Mouse (Mus musculus): ENCODE results near the gene Aven. TPM values are rescaled to one million over a fixed set of nuclear protein-coding genes. Genes with fewer than 3 reads are reported as not detected.

Gene Aven
- total and polyA plus RNA-seq, 3 experiments, result 5.8 to 18.4 (median 16.9) TPM

DNA sequence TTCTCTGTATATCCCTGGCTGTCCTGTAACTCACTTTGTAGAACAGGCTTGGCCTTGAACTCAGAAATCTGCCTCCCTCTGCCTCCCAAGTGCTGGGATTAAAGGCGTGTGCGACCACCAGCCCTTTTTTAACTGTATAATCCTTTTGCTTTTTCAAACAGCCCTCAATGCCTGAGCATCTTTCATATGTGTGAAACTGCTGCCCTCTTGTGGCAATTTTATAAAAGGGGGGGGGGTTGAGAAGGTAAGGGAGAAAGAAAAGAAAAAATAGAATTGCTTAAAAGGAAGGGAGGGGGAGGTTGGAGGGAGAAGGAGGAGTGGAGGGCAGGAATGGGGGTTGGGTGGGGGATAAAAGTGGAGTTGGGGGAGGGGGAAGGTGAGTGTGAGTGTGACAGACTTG is 11.2 kb upstream of the Aven start:
- Histone ChIP-seq H3K4me1 (ENCODE audit: control insufficient read depth, insufficient read depth, low read length) (no peaks in the 10 kb centered on the region), H3K79me2 (replicated peaks; ENCODE audit: control insufficient read depth, insufficient read depth, low read length) (no peaks in the 10 kb centered on the region), H3K27me3 (ENCODE audit: control insufficient read depth, insufficient read depth, low read length) (no peaks in the 10 kb centered on the region; the same call in 1 of the 2 replicates), H3K9ac (ENCODE audit: low read depth, low read length) (no peak overlapping the region), H3K4me3 (no peak overlapping the region), H3K27ac (no peak overlapping the region), H3K36me3 (ENCODE audit: control insufficient read depth, insufficient read depth, low read length) (no peaks in the 10 kb centered on the region)
- WGBS, result 0% methylated on average over 2 of the region's 2 CpGs
- intact Hi-C loops (cut with DNase I), result loop anchor here (1.0 to 10.0 kb wide), 3 partner anchors 102 to 284 kb away; partner anchors contain the start of genes Gm21985, Katnbl1, Nop10 and Slc12a6
- DNase-seq, result no peak
- no peak for TF ChIP-seq POLR2A (IDR thresholded peaks at IDR 0.05; ENCODE audit: insufficient read depth, low read depth, low read length)
- TF ChIP-seq CTCF (IDR thresholded peaks at IDR 0.05), result peak; percentile 51

DNA sequence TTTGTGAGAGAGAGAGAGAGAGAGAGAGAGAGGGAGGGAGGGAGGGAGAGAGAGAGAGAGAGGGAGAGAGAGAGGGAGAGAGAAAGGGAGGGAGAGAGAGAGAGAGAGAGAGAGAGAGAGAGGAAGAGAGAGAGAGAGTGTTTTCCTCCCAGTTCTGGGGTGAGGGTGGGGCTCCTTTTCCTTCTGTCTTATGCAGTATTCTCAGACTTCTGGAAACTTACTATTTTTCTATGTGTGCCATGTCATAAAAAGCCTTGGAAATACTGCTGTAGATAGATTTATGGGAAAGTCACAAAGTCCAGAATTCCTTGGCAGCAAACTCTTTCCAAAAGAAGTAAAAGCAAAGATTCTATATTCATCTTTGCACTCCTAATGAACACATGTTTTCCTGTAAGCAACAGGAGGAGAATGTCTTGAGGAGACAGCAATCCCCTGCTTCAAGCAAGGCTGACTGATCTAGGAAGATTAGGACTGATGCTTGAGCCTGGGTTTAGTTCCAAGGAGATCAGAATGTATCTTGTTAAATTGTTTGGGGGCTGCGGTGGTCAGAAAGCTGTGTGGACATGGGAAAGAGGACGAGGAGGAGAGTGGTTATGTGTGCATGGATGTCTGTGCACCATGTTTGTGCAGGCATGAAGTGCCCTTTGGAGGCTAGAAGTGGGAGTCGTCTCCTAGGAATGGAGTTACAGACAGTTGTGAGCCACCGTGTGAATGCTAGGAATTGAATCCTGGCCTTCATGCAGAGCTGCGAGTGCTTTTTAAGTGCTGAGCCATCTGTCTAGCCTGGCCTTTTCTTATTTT is 10.0 kb upstream of the Aven start:
- intact Hi-C loops (cut with DNase I), result loop anchor here (5.0 to 10.0 kb wide), 2 partner anchors 218 to 285 kb away; partner anchors contain the start of genes Gm21985, Nop10 and Slc12a6
- WGBS, result 68% methylated on average over 5 of the region's 5 CpGs
- TF ChIP-seq EP300 (IDR thresholded peaks at IDR 0.05; ENCODE audit: insufficient read depth, low read depth, low read length), result no peak
- no peak for TF ChIP-seq POLR2A (IDR thresholded peaks at IDR 0.05; ENCODE audit: insufficient read depth, low read depth, low read length)
- no peak for TF ChIP-seq CTCF (IDR thresholded peaks at IDR 0.05)

DNA sequence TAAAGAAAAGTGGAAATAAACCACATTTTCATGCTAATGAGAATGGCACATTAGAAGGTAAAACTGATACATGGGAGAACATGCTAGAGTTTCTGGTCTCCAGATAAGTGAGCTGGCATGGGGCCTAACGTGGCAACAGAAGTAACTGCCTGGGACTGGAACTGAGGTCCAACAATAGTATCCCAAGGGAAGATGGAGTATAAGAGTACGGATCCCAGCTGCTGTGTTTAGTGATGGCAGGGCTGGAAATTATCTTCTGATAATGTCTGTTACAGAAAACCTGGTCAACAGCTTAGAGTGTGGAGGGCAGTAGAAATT is 9.5 kb upstream of the Aven start:
- no peaks in the 10 kb centered on the region for H3K36me3 ChIP-seq (ENCODE audit: control insufficient read depth, insufficient read depth, low read length)
- H3K27me3 ChIP-seq (ENCODE audit: control insufficient read depth, insufficient read depth, low read length), result no peaks in the 10 kb centered on the region; the same call in 1 of the 2 replicates
- intact Hi-C loops (cut with DNase I), result loop anchor here (5.0 to 10.0 kb wide), 2 partner anchors 218 to 286 kb away; partner anchors contain the start of genes Gm21985, Nop10 and Slc12a6
- 38% methylated on average over 2 of the region's 2 CpGs for WGBS
- no peak overlapping the region for H3K9ac ChIP-seq (ENCODE audit: low read depth, low read length)
- no peak overlapping the region for H3K27ac ChIP-seq
- no peaks in the 10 kb centered on the region for H3K79me2 ChIP-seq (replicated peaks; ENCODE audit: control insufficient read depth, insufficient read depth, low read length)
- no peak for TF ChIP-seq POLR2A (IDR thresholded peaks at IDR 0.05; ENCODE audit: insufficient read depth, low read depth, low read length)
- TF ChIP-seq EP300 (IDR thresholded peaks at IDR 0.05; ENCODE audit: insufficient read depth, low read depth, low read length), result no peak
- TF ChIP-seq CTCF (IDR thresholded peaks at IDR 0.05), result no peak
- no peak overlapping the region for H3K4me3 ChIP-seq
- no peaks in the 10 kb centered on the region for H3K4me1 ChIP-seq (ENCODE audit: control insufficient read depth, insufficient read depth, low read length)
- DNase-seq, result no peak

More for the DNA sequence above, 10.0 kb upstream of the Aven start:
- Histone ChIP-seq H3K27me3 (ENCODE audit: control insufficient read depth, insufficient read depth, low read length) (no peaks in the 10 kb centered on the region; the same call in 1 of the 2 replicates), H3K27ac (no peak overlapping the region), H3K4me1 (ENCODE audit: control insufficient read depth, insufficient read depth, low read length) (no peaks in the 10 kb centered on the region), H3K79me2 (replicated peaks; ENCODE audit: control insufficient read depth, insufficient read depth, low read length) (no peaks in the 10 kb centered on the region), H3K36me3 (ENCODE audit: control insufficient read depth, insufficient read depth, low read length) (no peaks in the 10 kb centered on the region), H3K4me3 (no peak overlapping the region), H3K9ac (ENCODE audit: low read depth, low read length) (no peak overlapping the region)
- no peak for DNase-seq

DNA sequence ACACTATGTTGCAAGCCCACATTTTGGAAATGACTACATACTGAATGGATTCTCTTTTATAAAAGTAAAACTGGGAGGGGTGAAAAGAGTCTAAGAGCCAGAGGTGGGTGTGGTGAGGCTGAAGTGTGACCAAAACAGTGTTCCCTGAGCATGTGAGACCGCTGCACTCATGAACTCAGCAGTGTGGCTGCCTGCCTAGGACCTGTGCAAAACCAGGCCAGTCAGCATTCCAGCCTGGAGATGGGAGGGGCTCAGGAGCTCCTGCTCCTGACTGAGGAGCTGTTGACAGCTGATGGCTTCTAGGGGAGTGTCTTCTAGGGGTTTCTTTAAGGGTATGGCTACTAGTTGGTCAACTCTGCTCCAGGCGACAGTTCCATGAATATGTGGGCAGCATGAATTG is 7.9 kb upstream of the Aven start:
- TF ChIP-seq EP300 (IDR thresholded peaks at IDR 0.05; ENCODE audit: insufficient read depth, low read depth, low read length) (no peak), CTCF (IDR thresholded peaks at IDR 0.05) (no peak), POLR2A (IDR thresholded peaks at IDR 0.05; ENCODE audit: insufficient read depth, low read depth, low read length) (no peak)
- no peak overlapping the region for H3K9ac ChIP-seq (ENCODE audit: low read depth, low read length)
- WGBS, result 45% methylated on average over 2 of the region's 2 CpGs
- H3K79me2 ChIP-seq (replicated peaks; ENCODE audit: control insufficient read depth, insufficient read depth, low read length), result no peaks in the 10 kb centered on the region
- no peaks in the 10 kb centered on the region for H3K4me1 ChIP-seq (ENCODE audit: control insufficient read depth, insufficient read depth, low read length)
- DNase-seq, result peak; percentile 35 to 57
- intact Hi-C loops (cut with DNase I), result loop anchor here (5.0 to 10.0 kb wide), 2 partner anchors 220 to 288 kb away; partner anchors contain the start of genes Gm21985, Nop10 and Slc12a6
- H3K27ac ChIP-seq, result no peak overlapping the region
- H3K27me3 ChIP-seq (ENCODE audit: control insufficient read depth, insufficient read depth, low read length), result no peaks in the 10 kb centered on the region; the same call in 1 of the 2 replicates
- H3K36me3 ChIP-seq (ENCODE audit: control insufficient read depth, insufficient read depth, low read length), result no peaks in the 10 kb centered on the region
- H3K4me3 ChIP-seq, result no peak overlapping the region

DNA sequence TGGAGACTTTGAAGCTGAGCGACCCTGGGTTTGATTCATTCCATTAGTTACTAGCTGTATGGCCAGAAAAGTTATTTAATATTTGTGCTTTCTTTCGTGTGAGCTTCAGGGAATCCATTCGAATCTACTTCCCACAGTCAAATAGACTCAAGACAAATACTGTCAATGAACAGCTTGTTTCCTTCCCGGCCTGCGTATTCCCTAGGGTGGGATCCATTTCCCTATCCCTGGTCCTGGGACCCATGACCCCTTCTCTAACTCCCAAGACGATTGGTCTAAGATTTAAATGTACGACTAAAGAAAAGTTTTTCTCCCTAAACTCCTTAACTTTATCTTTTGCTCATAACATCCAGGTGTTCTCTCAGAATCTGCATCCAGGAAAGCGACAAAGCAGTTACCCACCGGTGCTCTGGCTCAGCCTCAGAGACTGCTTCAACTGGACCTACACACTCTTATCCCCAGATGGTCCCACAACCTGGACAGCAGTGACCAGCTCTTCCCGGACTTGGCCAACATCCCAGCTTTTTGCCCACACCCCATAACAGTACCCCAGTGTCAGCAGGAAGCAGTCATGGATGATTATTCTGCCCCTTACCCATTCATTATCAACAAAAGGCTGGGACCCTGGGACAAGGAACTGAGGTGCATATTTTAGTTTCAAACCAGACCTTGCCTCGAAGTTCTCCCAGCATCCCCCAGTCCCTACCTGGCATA is 2.1 kb upstream of the Aven start:
- no peak overlapping the region for H3K27ac ChIP-seq
- TF ChIP-seq CTCF (IDR thresholded peaks at IDR 0.05) (no peak), EP300 (IDR thresholded peaks at IDR 0.05; ENCODE audit: insufficient read depth, low read depth, low read length) (no peak), POLR2A (IDR thresholded peaks at IDR 0.05; ENCODE audit: insufficient read depth, low read depth, low read length) (no peak)
- no peak for DNase-seq
- peaks cover 2% of the 10 kb centered on the region; the same call in 1 of the 2 replicates for H3K4me1 ChIP-seq (ENCODE audit: control insufficient read depth, insufficient read depth, low read length)
- H3K79me2 ChIP-seq (replicated peaks; ENCODE audit: control insufficient read depth, insufficient read depth, low read length), result no peaks in the 10 kb centered on the region
- H3K4me3 ChIP-seq, result no peak overlapping the region
- intact Hi-C loops (cut with DNase I), result no loop called here
- 75% methylated on average over 11 of the region's 11 CpGs for WGBS
- H3K9ac ChIP-seq (ENCODE audit: low read depth, low read length), result no peak overlapping the region
- peaks cover 1% of the 10 kb centered on the region; the same call in 1 of the 2 replicates for H3K36me3 ChIP-seq (ENCODE audit: control insufficient read depth, insufficient read depth, low read length)
- no peaks in the 10 kb centered on the region; the same call in 1 of the 2 replicates for H3K27me3 ChIP-seq (ENCODE audit: control insufficient read depth, insufficient read depth, low read length)
